Mouse (Mus musculus) lung, adult 2 months (tissue): Measurements from ENCODE around the gene Usp34.

Experiments
- CTCF ChIP-seq: fragments of 200-500 bp; IDR thresholded peaks from 2 replicates; pipeline ENCODE4 v1.5.1; 2011; ENCODE audit warnings: mild to moderate bottlenecking, low read length, control low read depth; ENCODE audit not compliant: insufficient read depth
- POLR2A ChIP-seq: fragments of 200-500 bp; IDR thresholded peaks from 2 replicates; pipeline ENCODE4 v1.6.1; 2011; ENCODE audit warnings: low read depth, mild to moderate bottlenecking, control low read depth, low read length, borderline replicate concordance; ENCODE audit errors: extremely low read depth

DNA sequence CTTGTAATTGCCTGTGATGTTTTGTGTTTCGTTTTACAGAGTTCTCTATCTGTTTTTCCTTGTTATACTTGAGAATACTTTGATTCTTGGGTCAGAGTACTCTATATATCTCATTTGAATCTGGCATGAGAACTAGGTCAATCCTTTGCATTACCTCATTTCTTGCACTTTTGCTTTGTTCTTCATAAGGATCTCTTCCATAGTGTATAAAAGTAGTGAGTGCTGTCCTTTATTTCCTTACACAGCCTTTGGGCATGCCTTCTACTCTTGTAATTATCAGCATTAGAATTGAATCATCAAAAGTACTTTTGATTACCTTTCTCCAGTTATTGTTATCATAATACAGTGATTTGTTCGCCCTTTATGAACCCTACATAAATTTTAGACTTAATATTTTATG lies 73.4 kb downstream of the Usp34 start:
- TF ChIP-seq POLR2A (no peak), CTCF (no peak)
